In genomic region chr5:24510635-24511034, GRCm38 (mm10) we compare ENCODE assay signal across 10 mouse cellular contexts. TPM values are rescaled to one million over a fixed set of nuclear protein-coding genes. Genes with fewer than 3 reads are reported as not detected.
DNase-seq lines count a peak whose midpoint lies in the region; ATAC-seq and TF ChIP-seq lines count a peak whose summit lies in the region.
"Had no signal": no experiment of that assay in that cellular context is flagged by ENCODE, and none has a peak within 500 bp of the region (broad histone marks: within the 10 kb centered on the region; RNA-seq: fewer than 3 reads in every experiment).

No protein-coding gene starts in this region.

- H3K79me3 ChIP-seq in C2C12 (ENCODE audit: low read depth), result no peaks in the 10 kb centered on the region

- peak; percentile 59 for DNase-seq in kidney, adult 18-20 months
- peak; percentile 48 for DNase-seq in adipocyte (ENCODE audit: low spot score)
- DNase-seq in heart, postnatal 14 days, result peak; percentile 57 to 73
- no peak for DNase-seq in right cerebral cortex, adult 18-20 months
- DNase-seq in forebrain, embryonic 11.5 days (ENCODE audit: low spot score), result no peak

- no peaks in the 10 kb centered on the region for H3K36me3 ChIP-seq in kidney, embryonic 14.5 days (ENCODE audit: control insufficient read depth, insufficient read depth, low read length)
- H3K36me3 ChIP-seq in C2C12 (ENCODE audit: control insufficient read depth, insufficient read depth), result no peaks in the 10 kb centered on the region
- H3K36me3 ChIP-seq in small intestine, adult 2 months (ENCODE audit: control insufficient read depth, insufficient read depth, low read length), result no peaks in the 10 kb centered on the region
- H3K36me3 ChIP-seq in forebrain, embryonic 11.5 days (ENCODE audit: control insufficient read depth, insufficient read depth, low read length), result no peaks in the 10 kb centered on the region

- WGBS in kidney, embryonic 14.5 days, result 44% methylated on average over 11 of the region's 11 CpGs
- 37% methylated on average over 11 of the region's 11 CpGs for WGBS in small intestine, adult 2 months
- whole genome bisulfite sequencing in forebrain, embryonic 11.5 days, result 50% methylated on average over 11 of the region's 11 CpGs

- H3K4me2 ChIP-seq in kidney, embryonic 14.5 days (replicated peaks; ENCODE audit: low read depth, low read length), result no peak overlapping the region
- H3K4me2 ChIP-seq in forebrain, embryonic 11.5 days (ENCODE audit: low read depth, low read length, severe bottlenecking), result no peak overlapping the region
- H3K4me2 ChIP-seq: neural tube, embryonic 12.5 days had no signal

- ATAC-seq in kidney, embryonic 14.5 days (ENCODE audit: low FRiP score, low TSS enrichment), result no peak
- no peak for ATAC-seq in forebrain, embryonic 11.5 days (replicated peaks; ENCODE audit: low FRiP score)

- H3K79me2 ChIP-seq in C2C12 (ENCODE audit: control insufficient read depth, insufficient read depth), result no peaks in the 10 kb centered on the region

- no peak overlapping the region for H3K9ac ChIP-seq in kidney, embryonic 14.5 days (ENCODE audit: low read depth, low read length)
- no peak overlapping the region for H3K9ac ChIP-seq in forebrain, embryonic 11.5 days (ENCODE audit: low read length)
- H3K9ac ChIP-seq: neural tube, embryonic 12.5 days had no signal

- no peaks in the 10 kb centered on the region for H3K9me3 ChIP-seq in kidney, embryonic 14.5 days (ENCODE audit: control insufficient read depth, low read length)
- no peaks in the 10 kb centered on the region; the same call in 1 of the 2 replicates for H3K9me3 ChIP-seq in forebrain, embryonic 11.5 days (ENCODE audit: control insufficient read depth, low read length)
- H3K9me3 ChIP-seq: neural tube, embryonic 12.5 days had no signal

- intact Hi-C loops in heart, postnatal 14 days (cut with DNase I), result loop anchor here (1.0 to 2.0 kb wide), 2 partner anchors 89 to 142 kb away; no protein-coding TSS in a partner anchor

- no peak overlapping the region for H3K27ac ChIP-seq in kidney, embryonic 14.5 days (ENCODE audit: low read depth, low read length)
- H3K27ac ChIP-seq in small intestine, adult 2 months (ENCODE audit: insufficient read depth, low read depth, low read length), result no peak overlapping the region
- no peak overlapping the region for H3K27ac ChIP-seq in forebrain, embryonic 11.5 days (ENCODE audit: low read depth, low read length)
- H3K27ac ChIP-seq: neural tube, embryonic 12.5 days had no signal

- 0 out of 2 replicates have a peak, but pooled peaks cover 3% of the 10 kb centered on the region for H3K4me1 ChIP-seq in kidney, embryonic 14.5 days (ENCODE audit: control insufficient read depth, insufficient read depth, low read length)
- H3K4me1 ChIP-seq in small intestine, adult 2 months (ENCODE audit: control insufficient read depth, insufficient read depth, insufficient read length, low read length), result no peaks in the 10 kb centered on the region
- H3K4me1 ChIP-seq in forebrain, embryonic 11.5 days (replicated peaks; ENCODE audit: control insufficient read depth, insufficient read depth, low read length), result no peaks in the 10 kb centered on the region

- no peak for TF ChIP-seq POLR2A in small intestine, adult 2 months (IDR thresholded peaks at IDR 0.05; ENCODE audit: low read depth, low read length)

- H3K27me3 ChIP-seq in kidney, embryonic 14.5 days (ENCODE audit: control insufficient read depth, insufficient read depth, low read length), result no peaks in the 10 kb centered on the region; the same call in 1 of the 2 replicates
- no peaks in the 10 kb centered on the region for H3K27me3 ChIP-seq in C2C12 (ENCODE audit: control insufficient read depth, insufficient read depth, insufficient read length)
- no peaks in the 10 kb centered on the region for H3K27me3 ChIP-seq in small intestine, adult 2 months (ENCODE audit: control insufficient read depth, insufficient read depth, low read length)
- H3K27me3 ChIP-seq in forebrain, embryonic 11.5 days (ENCODE audit: control insufficient read depth, insufficient read depth, low read length), result no peaks in the 10 kb centered on the region
- H3K27me3 ChIP-seq: neural tube, embryonic 12.5 days had no signal

- TF ChIP-seq CTCF in C2C12 (IDR thresholded peaks at IDR 0.05; ENCODE audit: control insufficient read depth, insufficient read depth, insufficient read length), result peak; percentile 10
- peak; percentile 56; the same call in 1 of the 2 replicates for TF ChIP-seq CTCF in small intestine, adult 2 months (IDR thresholded peaks at IDR 0.05; ENCODE audit: extremely low read depth, insufficient read length, insufficient replicate concordance, low read depth, low read length)

- no peak overlapping the region for H3ac ChIP-seq in C2C12 (ENCODE audit: control insufficient read depth, insufficient read length, low read depth)

- no peak overlapping the region for H3K4me3 ChIP-seq in kidney, embryonic 14.5 days (ENCODE audit: low read length)
- H3K4me3 ChIP-seq in C2C12 (ENCODE audit: insufficient read depth, poor library complexity, severe bottlenecking), result no peak overlapping the region
- no peak overlapping the region for H3K4me3 ChIP-seq in small intestine, adult 2 months (ENCODE audit: low read depth, low read length)
- no peak overlapping the region for H3K4me3 ChIP-seq in forebrain, embryonic 11.5 days (ENCODE audit: low read depth, low read length)
- H3K4me3 ChIP-seq: neural tube, embryonic 12.5 days had no signal

TF ChIP-seq in C2C12, 6 proteins besides CTCF, POLR2A, EP300 and RAD21:
- TF ChIP-seq MYOG (IDR thresholded peaks at IDR 0.05; ENCODE audit: control insufficient read depth, extremely low read depth, insufficient read length) (no peak), USF1 (IDR thresholded peaks at IDR 0.05; ENCODE audit: low read depth) (no peak), MYOD1 (IDR thresholded peaks at IDR 0.05; ENCODE audit: control insufficient read depth, insufficient read length, low read depth) (no peak), FOSL1 (IDR thresholded peaks at IDR 0.05; ENCODE audit: insufficient read depth, low read length, poor library complexity, severe bottlenecking) (no peak), MAX (IDR thresholded peaks at IDR 0.05) (no peak), CEBPB (IDR thresholded peaks at IDR 0.05; ENCODE audit: low read depth) (no peak)

RNA-seq across cellular contexts. Expression of gene Gbx1, which starts 16.4 kb away (rescaled TPM):
- polyA plus RNA-seq in kidney, embryonic 14.5 days (2014; fragmentation: Nextera tagmentation; extraction: Ambion mirVana), result 0.05 TPM in 1 of 2 replicates, not detected in the other
- polyA plus RNA-seq in C2C12 (2012; fragmentation: generic; extraction: Trizol), result 0.42 TPM
- not detected for total RNA-seq in heart, postnatal 14 days (2021)
- not detected in 2 replicates for polyA plus RNA-seq in small intestine, adult 2 months (2012; rRNA removed)
- 0.64 and 0.79 TPM in 2 replicates for polyA plus RNA-seq in forebrain, embryonic 11.5 days (2014; fragmentation: Nextera tagmentation; extraction: Ambion mirVana)
- total RNA-seq: layer of hippocampus, adult 18-20 months had no signal

RNA-seq across cellular contexts. Expression of gene Asb10, which starts 30.1 kb away (rescaled TPM):
- 0.54 and 0.91 TPM in 2 replicates for polyA plus RNA-seq in kidney, embryonic 14.5 days (2014; fragmentation: Nextera tagmentation; extraction: Ambion mirVana)
- not detected for polyA plus RNA-seq in C2C12 (2012; fragmentation: generic; extraction: Trizol)
- total RNA-seq in heart, postnatal 14 days (2021), result 10 to 100 TPM; 70.2 to 72.5 TPM
- polyA plus RNA-seq in small intestine, adult 2 months (2012; rRNA removed), result 0.42 and 0.47 TPM in 2 replicates
- 0.11 TPM in 1 of 2 replicates, not detected in the other for polyA plus RNA-seq in forebrain, embryonic 11.5 days (2014; fragmentation: Nextera tagmentation; extraction: Ambion mirVana)

RNA-seq across cellular contexts. Expression of gene 4931409K22Rik, which starts 46.0 kb away (rescaled TPM):
- polyA plus RNA-seq in kidney, embryonic 14.5 days (2014; fragmentation: Nextera tagmentation; extraction: Ambion mirVana), result 0.26 and 0.34 TPM in 2 replicates
- not detected for polyA plus RNA-seq in C2C12 (2012; fragmentation: generic; extraction: Trizol)
- not detected for total RNA-seq in heart, postnatal 14 days (2021)
- polyA plus RNA-seq in small intestine, adult 2 months (2012; rRNA removed), result not detected in 2 replicates
- polyA plus RNA-seq in forebrain, embryonic 11.5 days (2014; fragmentation: Nextera tagmentation; extraction: Ambion mirVana), result 0.20 TPM in 1 of 2 replicates, not detected in the other
- total RNA-seq: layer of hippocampus, adult 18-20 months had no signal

RNA-seq across cellular contexts. Expression of gene Agap3, which starts 58.7 kb away (rescaled TPM):
- polyA plus RNA-seq in kidney, embryonic 14.5 days (2014; fragmentation: Nextera tagmentation; extraction: Ambion mirVana), result 19.7 and 24.7 TPM in 2 replicates
- 119 TPM for polyA plus RNA-seq in C2C12 (2012; fragmentation: generic; extraction: Trizol)
- total RNA-seq in heart, postnatal 14 days (2021), result 10 to 100 TPM; 71.0 to 72.2 TPM
- 31.4 and 59.4 TPM in 2 replicates for polyA plus RNA-seq in small intestine, adult 2 months (2012; rRNA removed)
- polyA plus RNA-seq in forebrain, embryonic 11.5 days (2014; fragmentation: Nextera tagmentation; extraction: Ambion mirVana), result 52.7 and 67.0 TPM in 2 replicates

Comparison
In these comparisons a context has a peak if more than half of its experiments do, and no peak if none do; other contexts are left out.
1. DNase-seq: peak in kidney, adult 18-20 months (single experiment), adipocyte (single experiment) and heart, postnatal 14 days (2 of 2); none in right cerebral cortex, adult 18-20 months (single experiment) and forebrain, embryonic 11.5 days (single experiment).